Mouse (Mus musculus) myocyte (in vitro differentiated cells): ENCODE measurements around the gene Ckap2l. TPM values are rescaled to one million over a fixed set of nuclear protein-coding genes. Genes with fewer than 3 reads are reported as not detected.

Experiments
- H3K27me3 ChIP-seq: one replicate; pipeline ENCODE4 v1.6.1; 2011; ENCODE audit not compliant: control insufficient read depth, insufficient read depth, insufficient read length
- H3K36me3 ChIP-seq: one replicate; pipeline ENCODE4 v1.6.1; 2011; ENCODE audit not compliant: control insufficient read depth, insufficient read depth
- H3K4me2 ChIP-seq: one replicate; pipeline ENCODE4 v1.6.1; 2011; ENCODE audit warnings: low read depth, control low read depth
- H3K4me3 ChIP-seq: one replicate; pipeline ENCODE4 v1.5.1; 2011; ENCODE audit warnings: mild to moderate bottlenecking, control low read depth, moderate library complexity
- H3K79me2 ChIP-seq: one replicate; pipeline ENCODE4 v1.6.1; 2011; ENCODE audit not compliant: control insufficient read depth, insufficient read depth
- H3ac ChIP-seq: one replicate; pipeline ENCODE4 v1.6.1; 2011; ENCODE audit not compliant: control insufficient read depth, insufficient read length
- CEBPB ChIP-seq: IDR thresholded peaks from 2 replicates; pipeline ENCODE4 v1.6.1; 2011; ENCODE audit warnings: mild to moderate bottlenecking, moderate library complexity; ENCODE audit not compliant: poor library complexity, insufficient read depth, severe bottlenecking
- E2F4 ChIP-seq: IDR thresholded peaks from one replicate; pipeline ENCODE4 v1.6.1; 2011; ENCODE audit warnings: mild to moderate bottlenecking, control low read depth, moderate library complexity; ENCODE audit not compliant: insufficient read depth
- MAX ChIP-seq: IDR thresholded peaks from one replicate; pipeline ENCODE4 v1.6.1; 2011; ENCODE audit warnings: low read depth, mild to moderate bottlenecking, control low read depth
- MYOD1 ChIP-seq, 3 experiments: IDR thresholded peaks; one replicate each; pipeline ENCODE4 v1.6.1; 2011; ENCODE audit warnings: control low read depth in 2 of 3, low read depth in 2 of 3, mild to moderate bottlenecking in 2 of 3, moderate library complexity in 1 of 3; ENCODE audit not compliant: insufficient read length in 2 of 3, control insufficient read depth in 1 of 3
- MYOG ChIP-seq, 3 experiments: IDR thresholded peaks; one replicate each; pipeline ENCODE4 v1.6.1; 2011; ENCODE audit warnings: control low read depth in 2 of 3, low read depth in 2 of 3, mild to moderate bottlenecking in 2 of 3; ENCODE audit not compliant: insufficient read length in 2 of 3, control insufficient read depth in 1 of 3, insufficient read depth in 1 of 3
- POLR2A ChIP-seq: IDR thresholded peaks from one replicate; pipeline ENCODE4 v1.6.1; 2011; ENCODE audit warnings: low read depth, mild to moderate bottlenecking, control low read depth, moderate library complexity; ENCODE audit not compliant: insufficient read length
- POLR2AphosphoS2 ChIP-seq: IDR thresholded peaks from one replicate; pipeline ENCODE4 v1.6.1; 2011; ENCODE audit warnings: low read depth, control low read depth; ENCODE audit not compliant: insufficient read length
- REST ChIP-seq: IDR thresholded peaks from one replicate; pipeline ENCODE4 v1.6.1; 2011; ENCODE audit warnings: mild to moderate bottlenecking, control low read depth, moderate library complexity; ENCODE audit not compliant: insufficient read depth, insufficient read length
- SRF ChIP-seq: IDR thresholded peaks from one replicate; pipeline ENCODE4 v1.6.1; 2011; ENCODE audit warnings: low read depth; ENCODE audit not compliant: control insufficient read depth, insufficient read length
- TCF12 ChIP-seq: IDR thresholded peaks from one replicate; pipeline ENCODE4 v1.6.1; 2011; ENCODE audit warnings: mild to moderate bottlenecking, control low read depth; ENCODE audit not compliant: poor library complexity, insufficient read depth, severe bottlenecking
- TCF3 ChIP-seq: IDR thresholded peaks from one replicate; pipeline ENCODE4 v1.6.1; 2011; ENCODE audit warnings: low read depth, control low read depth; ENCODE audit not compliant: insufficient read length
- USF1 ChIP-seq: IDR thresholded peaks from one replicate; pipeline ENCODE4 v1.6.1; 2011; ENCODE audit warnings: low read depth, mild to moderate bottlenecking, control low read depth, moderate library complexity
- polyA plus RNA-seq: library from polyadenylated mRNA; unstranded; fragments of >200 nt; fragmentation: generic; extraction: Trizol; gene quantifications from one replicate; pipeline ENCODE4 v1.2.1, GENCODE M21; 2012; ENCODE audit warnings: missing spikeins

Gene Ckap2l
- polyA plus RNA-seq, 1 experiment: 9.9 TPM

GRCm38 (mm10) chr2:129234731-129235130 lies 62.3 kb downstream of the Ckap2l start:
- no peaks in the 10 kb centered on the region for H3K36me3 ChIP-seq
- TF ChIP-seq MAX: no peak
- TF ChIP-seq REST: no peak
- TF ChIP-seq SRF: no peak
- TF ChIP-seq POLR2AphosphoS2: no peak
- TF ChIP-seq TCF3: no peak
- no peak for TF ChIP-seq MYOD1 (IDR thresholded peaks at IDR 0.05; ENCODE audit: control insufficient read depth in 1 of 3, insufficient read length in 2 of 3, low read depth in 2 of 3)
- TF ChIP-seq USF1: no peak
- TF ChIP-seq E2F4: no peak
- TF ChIP-seq TCF12: no peak
- no peak for TF ChIP-seq MYOG (IDR thresholded peaks at IDR 0.05; ENCODE audit: control insufficient read depth in 1 of 3, insufficient read depth in 1 of 3, insufficient read length in 2 of 3, low read depth in 2 of 3)
- no peak for TF ChIP-seq CEBPB
- no peak for TF ChIP-seq POLR2A
- no peaks in the 10 kb centered on the region for H3K79me2 ChIP-seq
- H3K4me3 ChIP-seq: no peak overlapping the region
- H3ac ChIP-seq: no peak overlapping the region
- no peaks in the 10 kb centered on the region for H3K27me3 ChIP-seq
- no peak overlapping the region for H3K4me2 ChIP-seq

- Histone ChIP-seq H3K4me2 (no peak overlapping the region), H3K4me3 (no peak overlapping the region), H3K79me2 (no peaks in the 10 kb centered on the region), H3ac (no peak overlapping the region), H3K36me3 (no peaks in the 10 kb centered on the region), H3K27me3 (no peaks in the 10 kb centered on the region)
- TF ChIP-seq MAX (no peak), TCF12 (no peak), SRF (no peak), REST (no peak), POLR2AphosphoS2 (no peak), USF1 (no peak), POLR2A (no peak), CEBPB (no peak), MYOG (IDR thresholded peaks at IDR 0.05; ENCODE audit: control insufficient read depth in 1 of 3, insufficient read depth in 1 of 3, insufficient read length in 2 of 3, low read depth in 2 of 3) (no peak), TCF3 (no peak), MYOD1 (IDR thresholded peaks at IDR 0.05; ENCODE audit: control insufficient read depth in 1 of 3, insufficient read length in 2 of 3, low read depth in 2 of 3) (no peak), E2F4 (no peak)
Observed at GRCm38 (mm10) chr2:129233803-129234477, 63.1 kb downstream of the Ckap2l start.

GRCm38 (mm10) chr2:129233218-129233617 lies 63.8 kb downstream of the Ckap2l start:
- Histone ChIP-seq H3K4me3 (no peak overlapping the region), H3K36me3 (no peaks in the 10 kb centered on the region), H3K4me2 (no peak overlapping the region), H3K79me2 (no peaks in the 10 kb centered on the region), H3K27me3 (no peaks in the 10 kb centered on the region), H3ac (no peak overlapping the region)
- TF ChIP-seq TCF12 (no peak), SRF (no peak), CEBPB (no peak), USF1 (no peak), POLR2A (no peak), MAX (no peak), TCF3 (no peak), MYOG (IDR thresholded peaks at IDR 0.05; ENCODE audit: control insufficient read depth in 1 of 3, insufficient read depth in 1 of 3, insufficient read length in 2 of 3, low read depth in 2 of 3) (no peak), POLR2AphosphoS2 (no peak), MYOD1 (IDR thresholded peaks at IDR 0.05; ENCODE audit: control insufficient read depth in 1 of 3, insufficient read length in 2 of 3, low read depth in 2 of 3) (no peak), REST (no peak), E2F4 (no peak)

GRCm38 (mm10) chr2:129232484-129232883 lies 64.5 kb downstream of the Ckap2l start:
- no peak overlapping the region for H3K4me3 ChIP-seq
- no peaks in the 10 kb centered on the region for H3K36me3 ChIP-seq
- TF ChIP-seq E2F4: no peak
- TF ChIP-seq SRF: no peak
- no peak for TF ChIP-seq TCF3
- no peak for TF ChIP-seq MYOG (IDR thresholded peaks at IDR 0.05; ENCODE audit: control insufficient read depth in 1 of 3, insufficient read depth in 1 of 3, insufficient read length in 2 of 3, low read depth in 2 of 3)
- TF ChIP-seq POLR2AphosphoS2: no peak
- no peak for TF ChIP-seq USF1
- TF ChIP-seq MYOD1 (IDR thresholded peaks at IDR 0.05; ENCODE audit: control insufficient read depth in 1 of 3, insufficient read length in 2 of 3, low read depth in 2 of 3): no peak
- TF ChIP-seq MAX: no peak
- TF ChIP-seq CEBPB: no peak
- no peak for TF ChIP-seq POLR2A
- TF ChIP-seq REST: no peak
- TF ChIP-seq TCF12: no peak
- no peaks in the 10 kb centered on the region for H3K27me3 ChIP-seq
- no peak overlapping the region for H3K4me2 ChIP-seq
- no peaks in the 10 kb centered on the region for H3K79me2 ChIP-seq
- H3ac ChIP-seq: no peak overlapping the region
